Mouse (Mus musculus): Measurements from ENCODE around the gene Dnttip1.

GRCm38 (mm10) chr2:164705991-164706390, 39.8 kb upstream of the Dnttip1 start:
- TF ChIP-seq CTCF (IDR thresholded peaks at IDR 0.05) (no peak), POLR2A (IDR thresholded peaks at IDR 0.05; ENCODE audit: insufficient read depth, low read depth, low read length) (no peak)

Measured in heart, adult 2 months (tissue).